Mouse (Mus musculus) midbrain, embryonic 10.5 days (tissue): ENCODE data around the gene Slc43a1. TPM values are rescaled to one million over a fixed set of nuclear protein-coding genes. Genes with fewer than 3 reads are reported as not detected.

ENCODE experiments used
- DNase-seq: peaks from one replicate; pipeline ENCODE4 v3.0.0-alpha.2; 2017; ENCODE audit warnings: low spot score
- H3K27ac ChIP-seq: fragments of 300-500 bp; sonication (generic); replicated peaks from 2 replicates; pipeline ENCODE4 v1.5.1; 2016; ENCODE audit warnings: mild to moderate bottlenecking
- H3K27me3 ChIP-seq: fragments of 300-500 bp; sonication (generic); 2 replicates; pipeline ENCODE4 v1.6.1; 2016; ENCODE audit warnings: low read depth, mild to moderate bottlenecking; ENCODE audit not compliant: poor library complexity, severe bottlenecking
- H3K36me3 ChIP-seq: fragments of 300-500 bp; sonication (generic); 2 replicates; pipeline ENCODE4 v1.6.1; 2016; ENCODE audit warnings: mild to moderate bottlenecking, moderate library complexity
- H3K4me1 ChIP-seq: fragments of 300-500 bp; sonication (generic); 2 replicates; pipeline ENCODE4 v1.6.1; 2016
- H3K4me3 ChIP-seq: fragments of 300-500 bp; sonication (generic); 2 replicates; pipeline ENCODE4 v1.5.1; 2016; ENCODE audit warnings: mild to moderate bottlenecking, moderate library complexity
- H3K9me3 ChIP-seq: fragments of 300-500 bp; sonication (generic); replicated peaks from 2 replicates; pipeline ENCODE4 v1.6.1; 2016; ENCODE audit warnings: mild to moderate bottlenecking
- WGBS: fragments of 180-500 bp; shearing (Covaris S2); methylation state at CpG from one replicate; pipeline ENCODE4 v1.1.7; 2016; 5-methylcytosine and 5-hydroxymethylcytosine counted together
- polyA plus RNA-seq: library from polyadenylated mRNA; unstranded; fragments of >200 nt; fragmentation: Nextera tagmentation; extraction: Ambion mirVana; gene quantifications from 2 replicates; pipeline ENCODE4 v1.2.1, GENCODE M21; 2016

Slc43a1 gene
- polyA plus RNA-seq, 1 experiment from 2014 or later, result 26.1 TPM

DNA sequence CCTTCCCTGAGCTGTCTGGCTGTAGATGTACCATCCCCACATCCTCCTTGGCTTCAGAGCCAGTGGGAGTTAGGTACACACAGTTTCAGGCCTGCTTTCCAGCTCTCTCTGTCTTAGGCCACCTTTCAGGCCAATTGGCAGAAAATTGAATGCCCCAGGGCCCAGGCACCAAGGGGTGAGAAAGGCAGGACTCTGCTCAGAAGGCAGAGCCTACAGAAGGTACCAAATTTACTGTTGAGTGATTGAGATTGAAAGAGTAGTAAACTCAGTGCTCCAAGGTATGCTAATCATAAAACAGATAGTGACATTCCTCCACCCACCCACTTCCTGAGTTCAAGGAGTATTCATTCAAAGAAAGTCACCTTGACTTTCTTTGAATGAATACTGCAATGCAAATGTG, 29.3 kb upstream of the Slc43a1 start:
- no peak overlapping the region for H3K27ac ChIP-seq
- no peaks in the 10 kb centered on the region for H3K27me3 ChIP-seq
- H3K4me1 ChIP-seq, result peaks cover 8% of the 10 kb centered on the region
- H3K4me3 ChIP-seq, result no peak overlapping the region
- H3K9me3 ChIP-seq, result no peaks in the 10 kb centered on the region
- DNase-seq, result no peak
- peaks cover 16% of the 10 kb centered on the region; the same call in 1 of the 2 replicates for H3K36me3 ChIP-seq

DNA sequence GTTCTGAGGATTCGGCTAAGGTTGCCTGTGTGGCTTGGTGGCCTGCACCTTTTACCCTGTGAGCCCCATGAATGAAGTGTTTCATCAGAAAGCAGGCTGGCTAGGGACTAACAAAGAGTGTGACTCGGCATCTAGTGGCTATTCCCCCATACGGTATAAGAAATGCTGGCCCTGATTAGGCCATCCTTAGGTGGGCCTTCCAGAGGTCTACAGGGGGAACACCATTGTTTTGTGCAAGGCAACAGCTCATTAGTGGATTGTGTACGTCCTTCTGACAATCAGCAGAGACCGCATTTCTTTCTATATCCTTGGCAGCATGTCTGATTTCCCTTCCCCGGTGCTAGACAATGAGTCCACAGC, 28.1 kb upstream of the Slc43a1 start:
- no peaks in the 10 kb centered on the region for H3K27me3 ChIP-seq
- H3K4me1 ChIP-seq, result peaks cover 8% of the 10 kb centered on the region
- H3K27ac ChIP-seq, result peak overlapping the region; percentile 39; the same call in 1 of the 2 replicates
- peaks cover 12% of the 10 kb centered on the region; the same call in 1 of the 2 replicates for H3K36me3 ChIP-seq
- H3K9me3 ChIP-seq, result no peaks in the 10 kb centered on the region
- WGBS, result 82% methylated on average over 6 of the region's 6 CpGs
- no peak overlapping the region for H3K4me3 ChIP-seq
- DNase-seq, result no peak

GRCm38 (mm10) chr2:84810886-84811577, 27.6 kb upstream of the Slc43a1 start:
- Histone ChIP-seq H3K9me3 (no peaks in the 10 kb centered on the region), H3K27ac (peak overlapping the region; percentile 78), H3K27me3 (no peaks in the 10 kb centered on the region), H3K4me3 (peak overlapping the region; percentile 39), H3K36me3 (peaks cover 12% of the 10 kb centered on the region; the same call in 1 of the 2 replicates), H3K4me1 (peaks cover 8% of the 10 kb centered on the region)
- 41% methylated on average over 26 of the region's 26 CpGs for WGBS
- DNase-seq, result peak; percentile 84

DNA sequence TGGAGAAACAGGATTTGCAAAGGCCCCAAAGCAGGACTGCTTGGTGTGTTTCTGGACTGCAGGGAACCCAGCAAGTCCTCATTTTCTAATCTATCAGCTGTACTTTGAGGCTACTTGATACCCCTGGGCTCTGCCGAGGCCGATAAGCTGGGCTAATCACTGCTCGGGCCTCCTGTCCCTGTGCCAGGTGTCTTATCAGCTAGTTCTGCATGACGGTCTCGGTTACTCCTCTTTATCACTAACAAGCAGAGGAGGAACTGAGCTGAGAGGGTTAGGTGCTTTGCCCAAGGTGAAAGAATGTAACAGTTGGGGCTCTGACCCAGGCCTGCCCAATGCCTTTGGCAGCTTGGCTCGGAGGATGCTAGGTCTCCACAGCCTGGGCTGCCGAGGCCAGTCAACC, 26.8 kb upstream of the Slc43a1 start:
- H3K27ac ChIP-seq, result no peak overlapping the region
- no peak for DNase-seq

DNA sequence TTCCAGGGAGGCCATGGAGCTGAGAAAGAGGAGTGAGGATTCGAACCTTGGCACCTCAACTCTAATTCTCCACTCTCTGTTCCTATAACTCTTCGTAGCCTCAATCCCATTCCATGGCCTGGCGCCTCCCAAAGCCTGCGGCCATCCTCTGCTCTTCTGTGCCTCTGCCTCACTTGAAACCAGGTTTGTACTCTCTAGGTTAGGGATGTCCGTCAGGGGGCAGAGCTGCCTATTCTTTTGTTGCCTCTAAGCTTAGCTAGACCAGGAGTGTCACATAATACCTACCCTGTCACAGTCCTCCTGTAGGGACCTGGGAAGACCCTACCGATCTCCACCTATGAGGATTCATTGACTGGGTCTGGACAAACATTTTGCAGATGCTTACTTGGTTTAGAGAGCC, 26.0 kb upstream of the Slc43a1 start:
- WGBS, result 78% methylated on average over 6 of the region's 6 CpGs
- no peaks in the 10 kb centered on the region for H3K9me3 ChIP-seq
- H3K36me3 ChIP-seq, result peaks cover 10% of the 10 kb centered on the region; the same call in 1 of the 2 replicates
- peaks cover 8% of the 10 kb centered on the region for H3K4me1 ChIP-seq
- H3K27ac ChIP-seq, result no peak overlapping the region
- H3K4me3 ChIP-seq, result no peak overlapping the region
- H3K27me3 ChIP-seq, result no peaks in the 10 kb centered on the region
- DNase-seq, result no peak

More for the DNA sequence above, 26.8 kb upstream of the Slc43a1 start:
- Histone ChIP-seq H3K36me3 (peaks cover 12% of the 10 kb centered on the region; the same call in 1 of the 2 replicates), H3K4me1 (peaks cover 8% of the 10 kb centered on the region), H3K9me3 (no peaks in the 10 kb centered on the region), H3K4me3 (no peak overlapping the region), H3K27me3 (no peaks in the 10 kb centered on the region)
- 87% methylated on average over 7 of the region's 7 CpGs for WGBS

- no peaks in the 10 kb centered on the region for H3K4me1 ChIP-seq
- no peaks in the 10 kb centered on the region; the same call in 1 of the 2 replicates for H3K27me3 ChIP-seq
- DNase-seq, result no peak
- H3K27ac ChIP-seq, result no peak overlapping the region
- no peak overlapping the region for H3K4me3 ChIP-seq
- H3K36me3 ChIP-seq, result no peaks in the 10 kb centered on the region
- 77% methylated on average over 3 of the region's 3 CpGs for WGBS
- H3K9me3 ChIP-seq, result no peaks in the 10 kb centered on the region
These were observed 18.8 kb upstream of the Slc43a1 start for GRCm38 (mm10) chr2:84819861-84820260.

GRCm38 (mm10) chr2:84822552-84822951, 16.1 kb upstream of the Slc43a1 start, which contains the start of gene Smtnl1:
TSS of gene Smtnl1 (minus strand) at chr2:84822652.
- DNase-seq, result no peak
- H3K4me1 ChIP-seq, result peaks cover 7% of the 10 kb centered on the region
- H3K36me3 ChIP-seq, result no peaks in the 10 kb centered on the region
- no peaks in the 10 kb centered on the region; the same call in 1 of the 2 replicates for H3K27me3 ChIP-seq
- 68% methylated on average over 13 of the region's 13 CpGs for WGBS
- H3K27ac ChIP-seq, result no peak within 1 kb of the TSS
- no peaks in the 10 kb centered on the region for H3K9me3 ChIP-seq
- no peak within 1 kb of the TSS for H3K4me3 ChIP-seq

GRCm38 (mm10) chr2:84823237-84823636, 15.4 kb upstream of the Slc43a1 start:
- H3K9me3 ChIP-seq, result no peaks in the 10 kb centered on the region
- H3K36me3 ChIP-seq, result no peaks in the 10 kb centered on the region
- no peak overlapping the region for H3K4me3 ChIP-seq
- H3K4me1 ChIP-seq, result peaks cover 14% of the 10 kb centered on the region
- no peaks in the 10 kb centered on the region; the same call in 1 of the 2 replicates for H3K27me3 ChIP-seq
- WGBS, result 56% methylated on average over 2 of the region's 2 CpGs
- no peak for DNase-seq
- no peak overlapping the region for H3K27ac ChIP-seq

DNA sequence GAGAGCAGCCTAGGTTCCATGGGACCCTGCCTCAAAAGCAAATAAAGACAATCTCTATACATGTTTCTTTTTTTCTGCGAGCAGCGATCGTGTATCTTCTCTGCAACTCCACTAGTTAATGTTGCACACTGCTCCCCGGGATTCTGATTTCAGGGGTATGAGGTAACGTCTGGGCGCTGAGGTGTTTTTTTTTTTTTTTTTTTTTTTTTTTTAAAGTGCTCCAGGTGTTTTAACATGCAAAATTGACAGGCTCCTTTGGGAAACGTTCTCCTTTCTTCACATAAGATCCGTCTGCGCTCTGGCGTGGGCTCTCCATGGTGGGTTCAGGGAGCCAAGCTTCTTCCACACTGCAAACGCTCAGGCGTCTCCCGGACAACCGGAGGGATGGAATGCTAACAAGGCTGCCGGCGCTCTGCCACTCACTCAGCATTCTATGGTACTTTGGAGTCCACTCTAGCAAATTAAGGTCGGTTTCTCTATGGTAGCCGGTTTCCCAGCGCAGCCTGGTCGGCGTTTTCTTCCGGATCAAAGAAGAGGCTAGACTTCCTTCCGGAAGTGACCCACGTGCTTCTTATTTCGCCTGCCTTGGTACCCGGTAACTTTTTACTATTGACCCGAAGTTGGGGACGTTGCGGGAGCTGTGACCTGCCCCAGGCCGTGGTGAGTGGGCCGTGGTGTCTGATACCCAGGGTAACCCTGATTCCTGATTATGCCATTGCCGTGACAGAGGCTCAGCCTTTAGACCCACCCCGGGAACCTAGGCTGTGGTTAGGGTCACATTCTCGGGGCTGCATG, 12.0 kb upstream of the Slc43a1 start, which contains the start of gene Timm10:
TSS of gene Timm10 (plus strand) at position 510 of the 795 bp plus-strand sequence.
- H3K4me1 ChIP-seq, result peaks cover 15% of the 10 kb centered on the region
- peaks cover 25% of the 10 kb centered on the region for H3K36me3 ChIP-seq
- peak within 1 kb of the TSS; percentile 82 for H3K27ac ChIP-seq
- under 1% methylated on average over 34 of the region's 34 CpGs for WGBS
- no peaks in the 10 kb centered on the region for H3K27me3 ChIP-seq
- peak; percentile 93 for DNase-seq
- H3K9me3 ChIP-seq, result no peaks in the 10 kb centered on the region
- peak within 1 kb of the TSS; percentile 72 for H3K4me3 ChIP-seq

- Histone ChIP-seq H3K27me3 (no peaks in the 10 kb centered on the region), H3K4me3 (peak overlapping the region; percentile 72), H3K4me1 (peaks cover 15% of the 10 kb centered on the region), H3K27ac (peak overlapping the region; percentile 82), H3K9me3 (no peaks in the 10 kb centered on the region), H3K36me3 (peaks cover 25% of the 10 kb centered on the region)
- WGBS, result 1% methylated on average over 29 of the region's 29 CpGs
- no peak for DNase-seq
These were observed 11.2 kb upstream of the Slc43a1 start for GRCm38 (mm10) chr2:84827283-84827920.

DNA sequence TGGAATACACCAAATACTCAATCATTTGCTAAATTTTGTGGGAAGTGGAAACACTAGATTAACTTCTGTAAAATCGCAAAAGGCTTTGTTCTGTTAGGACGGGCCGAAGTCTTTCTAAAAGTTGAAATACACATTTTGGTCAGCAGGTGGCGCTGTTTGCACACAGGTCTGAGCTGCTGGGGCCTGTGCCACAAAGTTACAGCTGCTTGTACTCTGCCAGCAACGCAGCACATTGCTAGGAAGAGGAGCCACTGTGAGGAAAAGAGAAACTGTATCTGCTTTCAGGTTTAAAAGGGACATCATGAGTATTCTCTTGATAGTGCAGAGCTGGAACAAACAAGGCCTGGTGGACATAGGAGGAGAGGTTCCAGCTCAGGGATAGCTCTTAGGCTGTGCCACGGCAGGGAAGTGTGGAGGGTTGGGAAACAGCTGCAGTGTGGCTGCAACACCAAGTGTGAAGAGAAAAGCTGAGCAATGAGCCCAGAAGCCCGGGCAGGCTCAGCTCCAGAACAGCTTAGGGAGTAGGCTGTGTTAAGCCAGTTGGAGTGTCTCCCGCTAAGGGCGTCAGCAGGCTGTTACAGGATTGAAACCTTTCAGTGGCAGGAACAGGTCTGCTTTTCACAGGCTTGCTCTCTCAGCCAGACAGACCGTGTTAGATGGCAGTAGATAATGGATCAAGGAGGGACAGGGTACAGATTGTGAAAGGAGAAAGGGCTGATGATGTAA, 6.8 kb upstream of the Slc43a1 start:
- peaks cover 25% of the 10 kb centered on the region for H3K36me3 ChIP-seq
- peak; percentile 78 for DNase-seq
- no peak overlapping the region for H3K27ac ChIP-seq
- 42% methylated on average over 10 of the region's 10 CpGs for WGBS
- 0 out of 2 replicates have a peak, but pooled peaks cover 11% of the 10 kb centered on the region for H3K27me3 ChIP-seq
- H3K9me3 ChIP-seq, result no peaks in the 10 kb centered on the region
- no peak overlapping the region for H3K4me3 ChIP-seq
- H3K4me1 ChIP-seq, result peaks cover 12% of the 10 kb centered on the region

DNA sequence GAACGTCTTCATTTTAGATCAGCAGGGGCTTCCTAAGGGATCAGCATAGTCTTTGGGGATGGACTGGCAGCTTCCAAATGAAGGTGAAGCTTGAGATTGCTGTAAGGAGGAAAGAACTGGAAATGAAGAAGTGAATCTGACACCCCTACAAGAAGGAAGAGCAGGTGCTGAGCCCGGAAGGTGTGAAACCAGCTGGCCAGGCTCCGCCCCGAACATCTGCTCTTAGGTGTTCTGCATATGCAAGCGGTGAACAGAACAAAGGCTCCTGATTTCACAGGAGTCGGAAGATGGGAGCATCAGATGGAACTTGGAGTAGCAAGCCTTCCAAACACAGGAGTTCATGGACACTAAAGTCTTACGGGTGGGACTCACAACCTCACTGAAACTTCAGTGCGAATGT, 1.5 kb upstream of the Slc43a1 start:
- Histone ChIP-seq H3K27me3 (peaks cover 38% of the 10 kb centered on the region), H3K4me3 (no peak overlapping the region), H3K4me1 (peaks cover 38% of the 10 kb centered on the region), H3K27ac (no peak overlapping the region), H3K36me3 (no peaks in the 10 kb centered on the region), H3K9me3 (no peaks in the 10 kb centered on the region)
- 68% methylated on average over 8 of the region's 8 CpGs for WGBS
- DNase-seq, result no peak
